Mouse (Mus musculus) lung, postnatal 14 days (tissue): ENCODE measurements at regions not wholly inside any gene's neighbourhood (a gene's known extent, or its start where the extent isn't known, plus 50 kb on each side); places are given as distances from the start of the nearest gene placed in this dataset.

Experiments used
- DNase-seq: peaks from one replicate; pipeline ENCODE4 v3.0.0; 2021

- DNase-seq, result no peak
Observed at GRCm38 (mm10) chr2:124792633-124793036, 275.3 kb upstream of the Slc24a5 start.

DNA sequence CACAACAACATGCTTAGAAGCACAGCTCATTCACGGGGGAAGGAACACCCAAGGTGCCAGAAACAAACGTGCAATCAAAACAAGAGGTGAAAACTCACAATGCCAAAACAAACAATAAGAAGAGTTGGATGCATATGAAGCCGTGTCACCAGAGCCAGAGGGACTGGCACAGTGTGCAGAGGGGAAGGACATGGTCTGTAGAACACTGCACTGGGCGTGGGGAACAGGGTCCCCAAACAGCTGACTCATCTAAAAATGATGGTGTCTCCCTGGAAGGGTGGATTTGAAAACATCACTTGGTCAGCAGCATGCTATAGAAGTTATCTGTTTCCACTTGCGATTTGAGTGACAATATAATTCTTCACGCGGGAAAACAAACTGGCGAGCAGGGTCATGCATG is 256.2 kb upstream of the Slc24a5 start:
- DNase-seq, result no peak

GRCm38 (mm10) chr2:124816814-124817213 is 251.1 kb upstream of the Slc24a5 start:
- no peak for DNase-seq

DNA sequence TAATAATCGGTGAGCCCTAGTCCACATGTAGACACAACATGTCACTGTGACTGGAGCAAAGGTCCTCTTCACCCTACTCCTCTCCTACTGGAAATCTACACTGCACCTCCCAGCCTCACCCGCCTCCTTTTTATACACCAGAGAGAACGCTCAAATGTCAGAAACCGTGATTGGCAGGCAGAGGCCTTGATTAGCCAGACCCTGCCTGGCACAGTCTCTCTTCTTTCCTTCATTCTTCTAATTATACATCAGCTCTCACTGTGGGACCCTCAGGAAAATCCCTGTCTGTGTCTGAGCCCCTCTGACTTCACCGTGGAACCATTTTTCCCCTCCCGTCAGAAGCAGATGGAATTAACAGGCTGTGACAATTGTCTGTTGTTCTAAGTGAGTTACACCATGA is 248.1 kb upstream of the Slc24a5 start:
- no peak for DNase-seq

GRCm38 (mm10) chr2:124820821-124821220 is 247.1 kb upstream of the Slc24a5 start:
- DNase-seq, result no peak

DNA sequence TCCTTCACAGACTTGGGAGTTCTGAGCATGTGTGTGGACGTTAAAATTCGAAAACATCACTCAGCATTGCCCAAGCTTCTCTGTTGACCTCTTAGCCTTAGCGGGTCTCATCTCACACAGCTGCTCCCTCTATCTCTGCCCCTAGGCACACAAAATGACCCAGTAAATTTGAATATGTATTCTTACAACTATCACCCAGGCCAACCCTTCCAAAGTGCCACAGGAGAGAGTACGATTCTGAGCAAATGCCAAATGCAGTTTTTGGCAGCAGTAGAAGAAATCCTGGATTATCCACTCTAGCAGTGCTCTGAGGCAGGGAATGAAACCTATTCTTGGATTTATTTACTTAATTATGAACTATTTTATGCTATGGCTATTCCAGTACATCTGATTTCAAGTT is 246.6 kb upstream of the Slc24a5 start:
- no peak for DNase-seq

GRCm38 (mm10) chr2:124848812-124849211 is 219.1 kb upstream of the Slc24a5 start:
- peak; percentile 60 for DNase-seq

- DNase-seq, result peak; percentile 88
Observed at GRCm38 (mm10) chr2:124858504-124858903, 209.4 kb upstream of the Slc24a5 start.

GRCm38 (mm10) chr2:124888209-124888608 is 179.7 kb upstream of the Slc24a5 start:
- no peak for DNase-seq

DNA sequence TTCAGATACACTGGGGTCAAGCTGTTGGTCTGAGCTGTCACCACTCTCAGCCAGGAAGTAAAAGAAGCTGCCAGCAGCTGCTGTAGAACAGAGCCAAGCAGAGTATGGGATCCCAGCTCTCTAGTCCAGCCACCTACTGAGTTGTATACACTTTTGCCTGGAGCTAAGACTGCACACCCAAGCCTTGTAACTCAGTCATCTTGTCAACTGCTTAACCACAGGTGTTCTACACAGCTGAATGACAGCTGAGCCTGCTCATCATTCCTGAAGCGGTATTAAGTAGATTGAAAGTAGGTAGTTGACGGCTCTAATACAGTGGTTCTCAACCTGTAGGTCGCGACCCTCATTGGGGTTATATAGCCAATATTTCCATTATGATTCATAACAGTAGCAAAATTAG is 172.9 kb upstream of the Slc24a5 start:
- DNase-seq, result no peak

DNA sequence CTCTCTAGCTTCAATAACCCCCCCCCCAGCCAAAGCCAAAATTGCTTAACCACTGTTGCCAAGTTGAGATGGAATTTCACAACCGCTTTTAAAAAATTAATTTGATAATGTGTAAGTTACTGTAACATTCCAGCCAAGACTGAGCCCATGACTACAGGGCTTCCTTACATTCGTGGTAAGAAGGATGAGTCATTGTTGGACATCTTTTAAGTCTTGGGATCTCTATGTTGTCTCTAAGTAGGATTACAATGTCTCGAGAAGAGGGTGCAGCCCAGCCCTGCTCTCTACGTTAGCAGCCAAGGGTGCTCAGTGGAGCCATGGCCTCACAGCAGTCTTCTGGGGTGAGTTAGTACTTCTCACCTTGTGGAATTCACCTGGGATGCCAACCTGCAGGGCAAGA is 164.4 kb upstream of the Slc24a5 start:
- DNase-seq, result peak; percentile 10

DNA sequence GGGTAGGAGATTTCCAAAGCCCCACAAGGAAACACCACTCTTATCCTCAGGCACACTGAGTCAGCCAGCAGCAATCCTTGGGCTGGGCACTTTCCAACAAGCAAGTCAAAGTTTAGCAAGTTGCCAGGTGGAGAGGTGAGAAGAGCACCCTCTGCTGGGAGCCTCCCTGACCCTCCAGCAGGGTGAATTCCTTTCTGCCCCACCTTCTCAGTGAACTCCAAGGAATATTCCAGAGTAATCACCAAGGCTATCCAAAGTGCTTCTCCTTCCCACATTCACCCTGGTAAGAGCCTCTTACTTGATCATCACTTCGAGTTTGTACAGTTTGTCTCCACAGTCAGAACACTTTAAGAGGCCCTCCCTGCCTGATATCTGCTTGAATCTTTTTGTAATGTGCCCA is 162.8 kb upstream of the Slc24a5 start:
- peak; percentile 55 for DNase-seq

DNA sequence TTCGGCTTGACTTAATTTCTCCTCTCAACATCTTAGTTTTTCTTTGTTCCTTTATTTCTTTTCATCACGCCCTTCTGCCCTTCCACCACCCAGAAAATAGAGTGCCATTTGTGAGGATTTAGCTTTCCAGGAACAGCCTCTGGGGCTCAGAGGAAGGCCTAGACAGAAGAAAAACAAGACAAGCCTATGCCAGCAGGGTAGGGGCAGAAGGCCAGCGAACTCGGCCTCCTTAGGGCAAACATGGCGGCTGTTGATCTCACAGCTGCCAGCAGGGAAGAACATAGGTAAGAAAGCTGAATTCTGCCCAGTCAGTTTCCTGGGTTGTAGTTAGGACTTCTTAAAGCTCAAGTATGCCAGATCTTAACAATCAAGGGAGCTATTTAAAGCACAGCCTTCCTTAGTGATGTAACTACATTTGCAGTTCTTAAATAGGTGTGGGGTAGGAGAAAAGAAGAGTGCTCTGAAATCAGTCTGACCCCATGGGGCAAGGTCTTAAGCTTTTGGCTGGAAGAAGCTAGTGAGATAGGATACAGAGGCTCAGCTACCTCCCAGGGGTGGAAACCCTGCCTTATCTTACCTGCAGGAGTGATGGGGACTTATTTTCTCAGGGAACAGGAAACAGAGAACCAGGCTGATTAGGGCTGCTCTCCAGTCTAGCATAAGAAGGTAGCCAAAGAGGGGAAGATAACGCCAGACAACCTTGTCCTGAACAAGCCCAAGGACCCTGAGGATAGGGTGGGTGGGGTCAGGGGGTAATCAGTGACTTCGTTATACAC is 148.8 kb upstream of the Slc24a5 start:
- DNase-seq, result no peak

DNA sequence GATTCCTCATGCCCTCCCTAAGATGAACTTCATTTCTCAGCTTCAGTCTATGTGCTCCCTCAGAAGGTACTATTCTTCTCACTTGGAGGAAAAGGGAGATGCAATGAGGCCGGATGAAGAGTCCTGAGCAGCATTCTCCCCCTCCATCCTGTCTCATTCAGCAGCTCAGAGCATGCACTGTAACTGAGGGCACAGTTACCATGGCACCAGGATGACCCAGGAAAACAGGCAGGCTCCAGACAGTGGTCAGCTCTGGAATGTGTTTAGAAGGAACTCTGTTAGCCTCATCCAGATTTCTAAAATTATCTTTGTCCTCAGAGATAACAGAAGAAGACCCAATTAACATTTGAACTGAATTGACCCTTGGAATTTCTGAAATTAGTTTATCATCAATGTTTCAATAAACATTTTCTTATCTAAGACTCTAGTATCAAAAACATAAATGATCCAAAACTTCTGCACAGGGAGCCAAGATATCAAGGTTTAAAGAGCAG is 148.1 kb upstream of the Slc24a5 start:
- peak; percentile 18 for DNase-seq

DNA sequence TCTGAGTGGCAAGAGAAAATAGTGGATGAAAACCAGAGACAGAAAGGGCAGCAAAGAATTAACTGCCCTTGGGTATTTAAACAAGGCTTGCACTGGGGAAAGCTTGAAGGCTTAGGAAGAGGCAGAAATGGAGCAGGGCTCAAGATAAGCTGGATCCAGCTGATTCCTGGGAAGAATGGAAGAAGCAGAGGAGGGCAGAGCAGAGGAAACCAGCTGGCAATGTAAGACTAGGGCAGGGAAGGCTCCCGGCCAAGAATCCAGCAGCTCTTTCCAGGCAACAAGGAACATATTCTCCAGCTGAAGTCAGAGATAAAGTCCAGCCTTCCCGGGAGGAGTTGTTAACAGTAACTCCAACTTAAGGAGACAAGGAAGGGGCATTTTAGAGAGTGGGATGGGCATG is 147.7 kb upstream of the Slc24a5 start:
- DNase-seq, result peak; percentile 58

- peak; percentile 75 for DNase-seq
Observed at GRCm38 (mm10) chr2:124927882-124928758, 139.8 kb upstream of the Slc24a5 start.

- no peak for DNase-seq
Observed at GRCm38 (mm10) chr2:124928759-124929113, 139.2 kb upstream of the Slc24a5 start.

DNA sequence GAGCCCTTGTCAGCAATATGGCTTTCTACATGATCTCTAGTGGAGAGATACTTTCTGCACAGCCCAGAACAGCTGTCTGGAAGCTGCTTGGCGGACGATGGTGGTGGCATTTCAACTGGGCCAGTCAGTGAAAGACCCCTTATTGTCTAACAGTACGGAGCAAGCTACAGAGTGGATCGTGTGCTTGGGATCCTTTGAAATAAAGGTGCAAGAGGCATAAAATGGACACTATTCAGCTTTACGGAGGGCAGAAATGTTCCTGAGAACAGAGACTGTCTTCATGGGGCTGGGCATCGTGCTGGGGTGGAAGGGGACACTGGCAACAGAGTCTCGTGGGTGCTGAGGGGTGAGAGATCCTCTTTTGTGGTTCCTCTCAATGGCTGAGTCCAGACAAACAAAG is 137.2 kb upstream of the Slc24a5 start:
- DNase-seq, result no peak

DNA sequence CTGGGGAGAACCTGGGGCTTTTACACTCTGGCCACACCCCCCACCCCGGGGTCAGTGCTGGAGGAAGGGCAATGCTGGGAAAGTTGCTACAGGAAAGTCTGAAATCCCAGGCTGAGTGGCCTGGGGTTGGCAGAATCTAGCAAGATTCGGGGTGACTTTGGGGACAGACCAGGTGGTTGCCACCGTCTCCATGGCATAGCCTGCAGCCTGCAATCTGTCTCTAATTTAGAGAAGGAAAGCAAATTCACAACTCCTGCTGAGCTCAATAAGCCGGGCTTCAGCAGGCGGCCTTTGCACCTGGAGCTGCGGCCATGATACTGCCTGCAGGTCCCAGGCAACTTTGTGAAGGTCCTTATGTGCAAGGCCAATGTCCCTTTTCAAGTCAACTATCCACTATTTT is 135.4 kb upstream of the Slc24a5 start:
- DNase-seq, result no peak

DNA sequence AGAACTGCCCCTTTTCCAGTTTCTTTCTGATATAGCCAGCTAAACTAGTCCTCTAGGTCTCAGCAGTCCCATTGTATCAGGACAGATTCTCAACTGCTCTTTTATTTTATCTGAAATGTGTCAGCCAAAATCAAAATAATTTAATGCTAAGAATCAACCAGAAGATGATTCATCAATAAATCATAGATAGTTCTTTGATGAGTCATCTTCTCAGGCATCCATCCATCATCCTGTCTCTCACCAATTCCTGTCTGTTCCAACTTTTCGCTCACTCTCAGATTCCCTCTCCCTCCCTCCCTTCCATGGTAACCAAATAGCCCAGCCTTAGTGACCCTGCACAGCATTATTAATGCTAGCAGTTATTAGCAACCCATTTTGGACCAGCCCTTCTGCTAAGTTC is 134.0 kb upstream of the Slc24a5 start:
- no peak for DNase-seq

- no peak for DNase-seq
Observed at GRCm38 (mm10) chr2:124948263-124948781, 119.6 kb upstream of the Slc24a5 start.

- peak; percentile 30 for DNase-seq
Observed at GRCm38 (mm10) chr2:124948812-124949211, 119.1 kb upstream of the Slc24a5 start.

GRCm38 (mm10) chr2:124952212-124952611 is 115.7 kb upstream of the Slc24a5 start:
- DNase-seq, result no peak

GRCm38 (mm10) chr2:124953015-124953414 is 114.9 kb upstream of the Slc24a5 start:
- no peak for DNase-seq
